Mouse (Mus musculus) neural tube, embryonic 12.5 days (tissue): Measurements from ENCODE around the gene Efemp1. TPM values are rescaled to one million over a fixed set of nuclear protein-coding genes. Genes with fewer than 3 reads are reported as not detected.

Experiments
- ATAC-seq: fragments of 200-750 bp; cut with Nextera tagmentation; 2 replicates; pipeline ENCODE4 v1.8.0; 2017; ENCODE audit warnings: low read depth, mild to moderate bottlenecking, moderate TSS enrichment, moderate library complexity; ENCODE audit not compliant: low FRiP score
- H3K27ac ChIP-seq: fragments of 300-500 bp; sonication (generic); 2 replicates; pipeline ENCODE4 v1.5.1; 2016
- H3K27me3 ChIP-seq: fragments of 300-500 bp; sonication (generic); replicated peaks from 2 replicates; pipeline ENCODE4 v1.6.1; 2016; ENCODE audit warnings: mild to moderate bottlenecking
- H3K36me3 ChIP-seq: fragments of 300-500 bp; sonication (generic); 2 replicates; pipeline ENCODE4 v1.6.1; 2016; ENCODE audit warnings: mild to moderate bottlenecking
- H3K4me1 ChIP-seq: fragments of 300-500 bp; sonication (generic); 2 replicates; pipeline ENCODE4 v1.6.1; 2016
- H3K4me2 ChIP-seq: fragments of 300-500 bp; sonication (generic); replicated peaks from 2 replicates; pipeline ENCODE4 v1.6.1; 2016; ENCODE audit warnings: mild to moderate bottlenecking
- H3K4me3 ChIP-seq: fragments of 300-500 bp; sonication (generic); 2 replicates; pipeline ENCODE4 v1.5.1; 2016
- H3K9ac ChIP-seq: fragments of 300-500 bp; sonication (generic); 2 replicates; pipeline ENCODE4 v1.6.1; 2016; ENCODE audit warnings: mild to moderate bottlenecking
- H3K9me3 ChIP-seq: fragments of 300-500 bp; sonication (generic); 2 replicates; pipeline ENCODE4 v1.6.1; 2016; ENCODE audit warnings: mild to moderate bottlenecking
- WGBS: fragments of 180-500 bp; shearing (Covaris S2); methylation state at CpG from one replicate; pipeline ENCODE4 v1.1.7; 2016; 5-methylcytosine and 5-hydroxymethylcytosine counted together
- polyA plus RNA-seq: library from polyadenylated mRNA; unstranded; fragments of >200 nt; fragmentation: Nextera tagmentation; extraction: Ambion mirVana; gene quantifications from 2 replicates; pipeline ENCODE4 v1.2.1, GENCODE M21; 2016

The Efemp1 gene
- polyA plus RNA-seq, 1 experiment from 2014 or later = 11.8 TPM

- Histone ChIP-seq H3K9me3 (no peaks in the 10 kb centered on the region), H3K4me2 (no peak overlapping the region), H3K4me3 (no peak overlapping the region), H3K36me3 (no peaks in the 10 kb centered on the region), H3K4me1 (no peaks in the 10 kb centered on the region), H3K27me3 (no peaks in the 10 kb centered on the region), H3K9ac (no peak overlapping the region), H3K27ac (no peak overlapping the region)
- WGBS = 80% methylated on average over 2 of the region's 2 CpGs
- ATAC-seq = no peak
Observed at GRCm38 (mm10) chr11:28881381-28881976, 28.5 kb downstream of the Efemp1 start.

GRCm38 (mm10) chr11:28883106-28883505 is 30.1 kb downstream of the Efemp1 start:
- H3K4me1 ChIP-seq = no peaks in the 10 kb centered on the region
- no peak overlapping the region for H3K4me3 ChIP-seq
- no peak overlapping the region for H3K4me2 ChIP-seq
- no peak overlapping the region for H3K9ac ChIP-seq
- no peak for ATAC-seq
- WGBS = 69% methylated on average over 4 of the region's 4 CpGs
- H3K36me3 ChIP-seq = no peaks in the 10 kb centered on the region
- H3K27ac ChIP-seq = no peak overlapping the region
- no peaks in the 10 kb centered on the region for H3K9me3 ChIP-seq
- H3K27me3 ChIP-seq = no peaks in the 10 kb centered on the region

- Histone ChIP-seq H3K27me3 (no peaks in the 10 kb centered on the region), H3K9me3 (no peaks in the 10 kb centered on the region), H3K36me3 (no peaks in the 10 kb centered on the region), H3K27ac (no peak overlapping the region), H3K4me1 (no peaks in the 10 kb centered on the region), H3K4me3 (no peak overlapping the region), H3K4me2 (no peak overlapping the region), H3K9ac (no peak overlapping the region)
- 84% methylated on average over 1 of the region's 1 CpGs for WGBS
- no peak for ATAC-seq
Observed at GRCm38 (mm10) chr11:28889538-28889937, 36.5 kb downstream of the Efemp1 start.

GRCm38 (mm10) chr11:28891515-28891914 is 38.5 kb downstream of the Efemp1 start:
- H3K4me2 ChIP-seq = no peak overlapping the region
- WGBS = 59% methylated on average over 5 of the region's 5 CpGs
- no peak for ATAC-seq

GRCm38 (mm10) chr11:28899420-28899819 is 46.4 kb downstream of the Efemp1 start:
- Histone ChIP-seq H3K36me3 (no peaks in the 10 kb centered on the region), H3K9ac (no peak overlapping the region), H3K4me1 (no peaks in the 10 kb centered on the region), H3K9me3 (no peaks in the 10 kb centered on the region), H3K27ac (no peak overlapping the region), H3K4me2 (no peak overlapping the region), H3K27me3 (no peaks in the 10 kb centered on the region), H3K4me3 (no peak overlapping the region)
- ATAC-seq = no peak
- WGBS = 72% methylated on average over 1 of the region's 1 CpGs

More at GRCm38 (mm10) chr11:28891515-28891914, 38.5 kb downstream of the Efemp1 start:
- H3K9me3 ChIP-seq = no peaks in the 10 kb centered on the region
- no peaks in the 10 kb centered on the region for H3K36me3 ChIP-seq
- no peaks in the 10 kb centered on the region for H3K4me1 ChIP-seq
- no peaks in the 10 kb centered on the region for H3K27me3 ChIP-seq
- H3K9ac ChIP-seq = no peak overlapping the region
- H3K27ac ChIP-seq = no peak overlapping the region
- no peak overlapping the region for H3K4me3 ChIP-seq

GRCm38 (mm10) chr11:28904596-28904995 is 51.6 kb downstream of the Efemp1 start:
- no peaks in the 10 kb centered on the region for H3K36me3 ChIP-seq
- no peaks in the 10 kb centered on the region for H3K9me3 ChIP-seq
- H3K4me2 ChIP-seq = no peak overlapping the region
- H3K27me3 ChIP-seq = no peaks in the 10 kb centered on the region
- no peak for ATAC-seq
- no peaks in the 10 kb centered on the region for H3K4me1 ChIP-seq
- 86% methylated on average over 2 of the region's 2 CpGs for WGBS
- no peak overlapping the region for H3K9ac ChIP-seq
- no peak overlapping the region for H3K27ac ChIP-seq
- H3K4me3 ChIP-seq = no peak overlapping the region

- no peaks in the 10 kb centered on the region for H3K9me3 ChIP-seq
- no peak overlapping the region for H3K27ac ChIP-seq
- no peak overlapping the region for H3K9ac ChIP-seq
- H3K4me3 ChIP-seq = no peak overlapping the region
- no peaks in the 10 kb centered on the region for H3K27me3 ChIP-seq
- H3K36me3 ChIP-seq = no peaks in the 10 kb centered on the region
- no peak overlapping the region for H3K4me2 ChIP-seq
- no peaks in the 10 kb centered on the region for H3K4me1 ChIP-seq
- ATAC-seq = no peak
- WGBS = 81% methylated on average over 3 of the region's 3 CpGs
Observed at GRCm38 (mm10) chr11:28906288-28906687, 53.3 kb downstream of the Efemp1 start.

- 65% methylated on average over 3 of the region's 3 CpGs for whole genome bisulfite sequencing
- Histone ChIP-seq H3K9ac (no peak overlapping the region), H3K27me3 (no peaks in the 10 kb centered on the region), H3K27ac (no peak overlapping the region), H3K4me2 (no peak overlapping the region), H3K4me1 (no peaks in the 10 kb centered on the region), H3K36me3 (no peaks in the 10 kb centered on the region), H3K4me3 (no peak overlapping the region), H3K9me3 (no peaks in the 10 kb centered on the region)
- ATAC-seq = no peak
Observed at GRCm38 (mm10) chr11:28908908-28909545, 56.0 kb downstream of the Efemp1 start.

- 79% methylated on average over 3 of the region's 3 CpGs for WGBS
- no peak overlapping the region for H3K4me3 ChIP-seq
- H3K9me3 ChIP-seq = no peaks in the 10 kb centered on the region
- H3K36me3 ChIP-seq = no peaks in the 10 kb centered on the region
- no peak overlapping the region for H3K27ac ChIP-seq
- no peak overlapping the region for H3K4me2 ChIP-seq
- H3K27me3 ChIP-seq = no peaks in the 10 kb centered on the region
- H3K4me1 ChIP-seq = no peaks in the 10 kb centered on the region
- H3K9ac ChIP-seq = no peak overlapping the region
- no peak for ATAC-seq
Observed at GRCm38 (mm10) chr11:28912469-28913138, 59.6 kb downstream of the Efemp1 start.

- Histone ChIP-seq H3K36me3 (no peaks in the 10 kb centered on the region), H3K9ac (no peak overlapping the region), H3K4me3 (no peak overlapping the region), H3K4me1 (no peaks in the 10 kb centered on the region), H3K27ac (no peak overlapping the region), H3K9me3 (no peaks in the 10 kb centered on the region), H3K4me2 (no peak overlapping the region), H3K27me3 (no peaks in the 10 kb centered on the region)
- no peak for ATAC-seq
Observed at GRCm38 (mm10) chr11:28934449-28934848, 81.4 kb downstream of the Efemp1 start.

GRCm38 (mm10) chr11:28939651-28940050 is 86.6 kb downstream of the Efemp1 start:
- H3K4me2 ChIP-seq = no peak overlapping the region
- H3K4me3 ChIP-seq = no peak overlapping the region
- no peak overlapping the region for H3K27ac ChIP-seq
- ATAC-seq = no peak
- H3K27me3 ChIP-seq = no peaks in the 10 kb centered on the region
- 89% methylated on average over 1 of the region's 1 CpGs for WGBS
- H3K36me3 ChIP-seq = no peaks in the 10 kb centered on the region
- H3K9me3 ChIP-seq = no peaks in the 10 kb centered on the region
- no peak overlapping the region for H3K9ac ChIP-seq
- no peaks in the 10 kb centered on the region for H3K4me1 ChIP-seq

- no peak overlapping the region for H3K9ac ChIP-seq
- H3K4me3 ChIP-seq = no peak overlapping the region
- no peaks in the 10 kb centered on the region for H3K27me3 ChIP-seq
- no peak overlapping the region for H3K27ac ChIP-seq
- H3K9me3 ChIP-seq = no peaks in the 10 kb centered on the region
- H3K4me2 ChIP-seq = no peak overlapping the region
- H3K4me1 ChIP-seq = no peaks in the 10 kb centered on the region
- WGBS = 72% methylated on average over 2 of the region's 2 CpGs
- H3K36me3 ChIP-seq = no peaks in the 10 kb centered on the region
- no peak for ATAC-seq
Observed at GRCm38 (mm10) chr11:28951586-28952210, 98.7 kb downstream of the Efemp1 start.
